Mouse (Mus musculus) forebrain, embryonic 16.5 days (tissue): ENCODE measurements around the gene Rfx1. TPM values are rescaled to one million over a fixed set of nuclear protein-coding genes. Genes with fewer than 3 reads are reported as not detected.

Experiments
- ATAC-seq: fragments of 200-750 bp; cut with Nextera tagmentation; 2 replicates; pipeline ENCODE4 v1.8.0; 2017; ENCODE audit warnings: mild to moderate bottlenecking, moderate library complexity
- H3K27ac ChIP-seq: fragments of 300-500 bp; sonication (generic); 2 replicates; pipeline ENCODE4 v1.5.1; 2014; ENCODE audit warnings: low read length, control low read depth
- H3K27me3 ChIP-seq: fragments of 300-500 bp; sonication (generic); replicated peaks from 2 replicates; pipeline ENCODE4 v1.6.1; 2014; ENCODE audit warnings: low read length; ENCODE audit not compliant: control insufficient read depth, insufficient read depth
- H3K36me3 ChIP-seq: fragments of 300-500 bp; sonication (generic); 2 replicates; pipeline ENCODE4 v1.6.1; 2014; ENCODE audit not compliant: control insufficient read depth, insufficient read depth
- H3K4me1 ChIP-seq: fragments of 300-500 bp; sonication (generic); replicated peaks from 2 replicates; pipeline ENCODE4 v1.6.1; 2014; ENCODE audit warnings: low read length; ENCODE audit not compliant: control insufficient read depth, insufficient read depth
- H3K4me2 ChIP-seq: fragments of 300-500 bp; sonication (generic); 2 replicates; pipeline ENCODE4 v1.6.1; 2014; ENCODE audit warnings: mild to moderate bottlenecking, low read length, control low read depth
- H3K4me3 ChIP-seq: fragments of 300-500 bp; sonication (generic); replicated peaks from 2 replicates; pipeline ENCODE4 v1.5.1; 2014; ENCODE audit warnings: mild to moderate bottlenecking, low read length, control low read depth
- H3K9ac ChIP-seq: fragments of 300-500 bp; sonication (generic); replicated peaks from 2 replicates; pipeline ENCODE4 v1.6.1; 2014; ENCODE audit warnings: low read depth, low read length, control low read depth
- H3K9me3 ChIP-seq: fragments of 300-500 bp; sonication (generic); 2 replicates; pipeline ENCODE4 v1.6.1; 2016; ENCODE audit warnings: low read length; ENCODE audit not compliant: control insufficient read depth
- WGBS: fragments of 180-500 bp; shearing (Covaris S2); extraction: QIAGEN DNeasy Blood & Tissue Kit; methylation state at CpG from one replicate; pipeline ENCODE4 v1.1.7; 2014; 5-methylcytosine and 5-hydroxymethylcytosine counted together
- polyA plus RNA-seq: library from polyadenylated mRNA; unstranded; fragments of >200 nt; fragmentation: Nextera tagmentation; extraction: Ambion mirVana; gene quantifications from 2 replicates; pipeline ENCODE4 v1.2.1, GENCODE M21; 2015

Rfx1 gene
- polyA plus RNA-seq, 1 experiment from 2014 or later = 11.3 TPM

GRCm38 (mm10) chr8:84106216-84107040, 39.8 kb downstream of the Rfx1 start:
- no peaks in the 10 kb centered on the region for H3K27me3 ChIP-seq
- H3K9me3 ChIP-seq = no peaks in the 10 kb centered on the region
- no peak overlapping the region for H3K4me3 ChIP-seq
- H3K4me1 ChIP-seq = peaks cover 24% of the 10 kb centered on the region
- H3K9ac ChIP-seq = no peak overlapping the region
- H3K36me3 ChIP-seq = no peaks in the 10 kb centered on the region
- WGBS = 94% methylated on average over 6 of the region's 6 CpGs
- no peak for ATAC-seq
- H3K27ac ChIP-seq = no peak overlapping the region
- no peak overlapping the region for H3K4me2 ChIP-seq

GRCm38 (mm10) chr8:84115646-84116045, 49.0 kb downstream of the Rfx1 start:
- no peak overlapping the region for H3K4me3 ChIP-seq
- H3K9ac ChIP-seq = no peak overlapping the region
- H3K36me3 ChIP-seq = no peaks in the 10 kb centered on the region
- H3K4me2 ChIP-seq = no peak overlapping the region
- ATAC-seq = no peak
- no peaks in the 10 kb centered on the region for H3K9me3 ChIP-seq
- H3K27ac ChIP-seq = no peak overlapping the region
- 88% methylated on average over 6 of the region's 6 CpGs for WGBS
- no peaks in the 10 kb centered on the region for H3K27me3 ChIP-seq
- H3K4me1 ChIP-seq = no peaks in the 10 kb centered on the region

GRCm38 (mm10) chr8:84122151-84122550, 55.5 kb downstream of the Rfx1 start:
- Histone ChIP-seq H3K9me3 (no peaks in the 10 kb centered on the region), H3K4me3 (no peak overlapping the region), H3K36me3 (no peaks in the 10 kb centered on the region), H3K27me3 (no peaks in the 10 kb centered on the region), H3K27ac (no peak overlapping the region), H3K4me1 (no peaks in the 10 kb centered on the region), H3K9ac (no peak overlapping the region), H3K4me2 (no peak overlapping the region)
- WGBS = 90% methylated on average over 3 of the region's 3 CpGs
- no peak for ATAC-seq

- no peak for ATAC-seq
- no peaks in the 10 kb centered on the region for H3K36me3 ChIP-seq
- H3K9ac ChIP-seq = no peak within 1 kb of the TSS
- no peak within 1 kb of the TSS for H3K4me2 ChIP-seq
- H3K9me3 ChIP-seq = no peaks in the 10 kb centered on the region
- no peak within 1 kb of the TSS for H3K27ac ChIP-seq
- 59% methylated on average over 9 of the region's 9 CpGs for WGBS
- H3K4me3 ChIP-seq = no peak within 1 kb of the TSS
- no peaks in the 10 kb centered on the region for H3K4me1 ChIP-seq
- H3K27me3 ChIP-seq = no peaks in the 10 kb centered on the region
These were observed 59.0 kb downstream of the Rfx1 start, which contains the start of gene Podnl1 for GRCm38 (mm10) chr8:84125656-84126055. Gene Podnl1, plus strand, starts transcription at chr8:84125989.

GRCm38 (mm10) chr8:84126742-84127141, 60.1 kb downstream of the Rfx1 start:
- WGBS = 81% methylated on average over 2 of the region's 2 CpGs
- H3K27ac ChIP-seq = no peak overlapping the region
- no peak for ATAC-seq
- no peaks in the 10 kb centered on the region for H3K27me3 ChIP-seq
- H3K9me3 ChIP-seq = no peaks in the 10 kb centered on the region
- H3K4me3 ChIP-seq = no peak overlapping the region
- no peaks in the 10 kb centered on the region for H3K36me3 ChIP-seq
- H3K9ac ChIP-seq = no peak overlapping the region
- H3K4me1 ChIP-seq = no peaks in the 10 kb centered on the region
- H3K4me2 ChIP-seq = no peak overlapping the region

- 72% methylated on average over 17 of the region's 17 CpGs for WGBS
- Histone ChIP-seq H3K4me1 (no peaks in the 10 kb centered on the region), H3K36me3 (peaks cover 2% of the 10 kb centered on the region)
These were observed 60.7 kb downstream of the Rfx1 start for GRCm38 (mm10) chr8:84127202-84127901.

GRCm38 (mm10) chr8:84128277-84128676, 61.6 kb downstream of the Rfx1 start:
- Histone ChIP-seq H3K4me2 (no peak overlapping the region), H3K4me1 (no peaks in the 10 kb centered on the region), H3K36me3 (peaks cover 3% of the 10 kb centered on the region), H3K4me3 (no peak overlapping the region), H3K9ac (no peak overlapping the region), H3K27ac (no peak overlapping the region), H3K27me3 (no peaks in the 10 kb centered on the region), H3K9me3 (no peaks in the 10 kb centered on the region)
- ATAC-seq = 0 out of 2 replicates have a peak, but pooled peaks have one; percentile 19
- WGBS = 70% methylated on average over 8 of the region's 8 CpGs

More at GRCm38 (mm10) chr8:84127202-84127901, 60.7 kb downstream of the Rfx1 start:
- Histone ChIP-seq H3K27me3 (no peaks in the 10 kb centered on the region), H3K4me2 (no peak overlapping the region), H3K4me3 (no peak overlapping the region), H3K9me3 (no peaks in the 10 kb centered on the region), H3K9ac (no peak overlapping the region), H3K27ac (no peak overlapping the region)
- ATAC-seq = no peak

GRCm38 (mm10) chr8:84130806-84131205, 64.2 kb downstream of the Rfx1 start:
- H3K4me1 ChIP-seq = no peaks in the 10 kb centered on the region
- no peaks in the 10 kb centered on the region for H3K27me3 ChIP-seq
- H3K36me3 ChIP-seq = peaks cover 15% of the 10 kb centered on the region
- no peak overlapping the region for H3K4me3 ChIP-seq
- H3K4me2 ChIP-seq = no peak overlapping the region
- no peak overlapping the region for H3K9ac ChIP-seq
- 41% methylated on average over 30 of the region's 30 CpGs for WGBS
- H3K9me3 ChIP-seq = no peaks in the 10 kb centered on the region
- no peak for ATAC-seq
- no peak overlapping the region for H3K27ac ChIP-seq

GRCm38 (mm10) chr8:84132225-84132624, 65.6 kb downstream of the Rfx1 start:
- no peak for ATAC-seq
- H3K9ac ChIP-seq = no peak overlapping the region
- H3K4me3 ChIP-seq = no peak overlapping the region
- no peaks in the 10 kb centered on the region for H3K9me3 ChIP-seq
- 91% methylated on average over 8 of the region's 8 CpGs for WGBS
- no peaks in the 10 kb centered on the region for H3K4me1 ChIP-seq
- H3K4me2 ChIP-seq = no peak overlapping the region
- H3K27me3 ChIP-seq = no peaks in the 10 kb centered on the region
- no peak overlapping the region for H3K27ac ChIP-seq
- H3K36me3 ChIP-seq = peaks cover 20% of the 10 kb centered on the region
